Mouse (Mus musculus): ENCODE results near the gene Tmbim1. TPM values are rescaled to one million over a fixed set of nuclear protein-coding genes. Genes with fewer than 3 reads are reported as not detected.
A peak's percentile ranks its signal among the peaks of the same experiment; 100 is the strongest.

Tmbim1 gene
- polyA plus RNA-seq, 1 experiment from 2014 or later: 9.0 TPM

DNA sequence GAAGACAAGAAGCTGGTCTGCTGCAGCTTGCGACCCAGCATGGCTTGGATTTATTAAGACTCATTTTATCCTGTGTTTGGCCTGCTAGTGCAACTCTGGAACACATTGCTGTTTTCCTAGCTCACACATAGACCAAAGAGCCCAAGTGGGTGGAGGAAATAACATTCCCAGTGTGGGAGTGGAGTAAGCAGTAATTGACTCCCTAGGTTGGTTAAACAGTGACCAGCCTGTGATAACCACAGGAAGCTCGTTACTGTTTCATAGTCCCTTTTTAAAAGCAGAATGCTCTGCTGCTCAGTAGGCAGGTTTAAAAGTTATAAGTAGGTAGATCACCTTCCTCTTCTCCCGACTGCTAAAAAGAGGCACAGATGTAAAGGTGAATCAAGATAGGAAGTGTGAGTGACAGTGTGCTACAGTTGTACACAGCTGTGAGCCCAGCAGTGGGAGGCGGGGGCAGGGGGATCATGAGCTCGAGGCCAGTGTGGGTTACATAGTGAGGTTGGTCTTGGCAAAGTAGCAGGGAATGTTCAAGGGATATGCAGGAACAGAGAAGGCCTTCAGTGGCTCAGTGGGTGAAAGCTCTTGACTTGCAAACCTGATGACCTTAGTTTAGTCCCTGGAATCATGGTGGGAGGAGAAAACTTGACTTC, 56.0 kb downstream of the Tmbim1 start:
- peaks cover 56% of the 10 kb centered on the region for H3K36me3 ChIP-seq
- no peak for ATAC-seq (ENCODE audit: low FRiP score, low read depth)
- H3K4me1 ChIP-seq: no peaks in the 10 kb centered on the region
- H3K27me3 ChIP-seq (replicated peaks): no peaks in the 10 kb centered on the region
- H3K9me3 ChIP-seq: no peaks in the 10 kb centered on the region
- no peak overlapping the region for H3K4me3 ChIP-seq
- no peak overlapping the region for H3K9ac ChIP-seq
- WGBS: 72% methylated on average over 5 of the region's 5 CpGs
- no peak overlapping the region for H3K27ac ChIP-seq
- no peak overlapping the region for H3K4me2 ChIP-seq (replicated peaks)

DNA sequence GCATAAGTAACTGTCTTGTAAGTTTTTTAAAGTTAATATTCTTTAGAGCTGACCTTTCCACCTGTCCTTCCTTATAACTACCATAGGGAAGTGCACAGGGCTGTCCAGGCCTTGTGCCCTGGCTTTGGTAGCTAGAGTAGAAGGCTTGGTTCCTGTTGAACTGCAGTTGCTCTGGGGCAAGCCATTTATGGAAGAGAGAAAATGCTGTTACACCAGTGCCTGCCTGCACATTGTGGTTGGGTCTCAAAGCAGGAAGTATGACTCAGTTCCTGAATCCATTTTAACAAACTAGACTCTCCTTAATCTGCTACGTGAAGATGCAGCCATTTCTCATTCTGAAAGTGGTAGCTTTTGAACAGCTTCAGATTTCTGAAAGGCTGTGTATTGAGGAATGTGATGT, 56.6 kb downstream of the Tmbim1 start:
- no peak overlapping the region for H3K4me3 ChIP-seq
- no peak overlapping the region for H3K4me2 ChIP-seq (replicated peaks)
- H3K4me1 ChIP-seq: no peaks in the 10 kb centered on the region
- H3K36me3 ChIP-seq: peaks cover 49% of the 10 kb centered on the region
- H3K9me3 ChIP-seq: no peaks in the 10 kb centered on the region
- H3K27me3 ChIP-seq (replicated peaks): no peaks in the 10 kb centered on the region
- 78% methylated on average over 1 of the region's 1 CpGs for WGBS
- no peak for ATAC-seq (ENCODE audit: low FRiP score, low read depth)
- no peak overlapping the region for H3K9ac ChIP-seq
- H3K27ac ChIP-seq: no peak overlapping the region

DNA sequence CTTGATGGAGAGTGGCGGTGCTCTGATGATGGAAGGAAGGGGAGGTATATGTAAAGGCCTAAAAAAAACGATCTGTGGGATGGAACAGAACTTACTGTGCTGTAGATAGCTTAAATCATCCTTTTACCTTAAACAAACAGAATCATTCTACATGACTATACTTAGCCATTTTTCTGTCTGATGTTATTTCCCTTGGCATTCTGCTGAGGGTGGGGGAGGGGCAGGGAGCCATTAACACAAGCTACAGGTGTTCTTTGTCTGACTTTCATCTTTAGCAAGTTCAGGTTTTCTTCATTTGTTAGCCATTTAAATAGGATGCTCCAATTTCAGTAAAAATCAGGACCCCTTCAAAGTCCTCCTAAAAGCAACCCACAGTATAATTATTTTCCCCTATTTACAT, 59.9 kb downstream of the Tmbim1 start:
- Histone ChIP-seq H3K27ac (no peak overlapping the region), H3K9me3 (no peaks in the 10 kb centered on the region), H3K4me2 (replicated peaks) (no peak overlapping the region), H3K27me3 (replicated peaks) (no peaks in the 10 kb centered on the region), H3K9ac (no peak overlapping the region), H3K4me1 (0 out of 2 replicates have a peak, but pooled peaks cover under 1% of the 10 kb centered on the region), H3K36me3 (peaks cover 19% of the 10 kb centered on the region), H3K4me3 (no peak overlapping the region)
- WGBS: 90% methylated on average over 2 of the region's 2 CpGs
- no peak for ATAC-seq (ENCODE audit: low FRiP score, low read depth)

DNA sequence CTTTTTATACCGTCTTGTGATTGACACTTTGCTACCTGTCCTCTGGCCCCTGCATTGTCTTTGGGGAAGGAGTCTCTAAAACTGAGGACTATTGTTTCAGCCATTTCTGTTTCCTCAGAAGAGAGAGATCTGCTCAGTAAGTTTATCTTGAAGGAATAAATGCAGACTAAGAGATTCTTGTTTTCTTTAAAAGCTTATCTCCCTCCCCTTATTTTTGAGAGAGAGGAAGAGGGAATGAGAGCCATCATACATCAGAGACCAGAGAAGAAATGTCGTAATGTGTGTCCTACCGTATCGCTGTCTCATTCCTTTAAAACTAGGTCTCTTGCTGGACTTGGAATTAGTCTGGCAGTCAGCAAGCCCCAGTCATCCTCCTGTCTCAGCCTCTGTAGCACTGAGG, 64.6 kb downstream of the Tmbim1 start:
- no peaks in the 10 kb centered on the region for H3K36me3 ChIP-seq
- no peak overlapping the region for H3K27ac ChIP-seq
- peaks cover 32% of the 10 kb centered on the region for H3K4me1 ChIP-seq
- H3K27me3 ChIP-seq (replicated peaks): no peaks in the 10 kb centered on the region
- no peak overlapping the region for H3K4me2 ChIP-seq (replicated peaks)
- H3K9ac ChIP-seq: 0 out of 2 replicates have a peak overlapping the region, but pooled peaks have one; percentile 14
- H3K4me3 ChIP-seq: no peak overlapping the region
- no peaks in the 10 kb centered on the region for H3K9me3 ChIP-seq
- no peak for ATAC-seq (ENCODE audit: low FRiP score, low read depth)
- WGBS: 92% methylated on average over 4 of the region's 4 CpGs

DNA sequence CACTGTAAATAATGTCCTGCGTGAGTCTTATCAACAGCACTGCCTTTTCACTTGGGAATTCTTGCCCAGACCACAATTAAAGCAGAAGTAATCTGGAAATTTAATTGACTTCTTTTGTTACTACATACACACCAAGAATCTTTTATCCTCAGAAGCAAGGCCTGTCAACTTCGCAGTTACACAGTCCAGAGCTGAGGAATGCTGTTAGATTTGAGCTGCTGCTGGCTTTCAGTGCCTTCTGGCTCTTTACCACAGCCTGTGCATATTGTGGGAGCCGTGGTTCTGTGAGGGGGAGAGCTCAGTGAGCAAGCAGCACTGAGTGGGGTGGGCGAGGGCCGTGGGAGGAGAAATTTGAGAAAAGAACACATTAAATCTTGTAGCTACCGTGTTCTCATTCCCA, 65.1 kb downstream of the Tmbim1 start:
- Histone ChIP-seq H3K9ac (0 out of 2 replicates have a peak overlapping the region, but pooled peaks have one; percentile 14), H3K9me3 (no peaks in the 10 kb centered on the region), H3K27ac (no peak overlapping the region), H3K4me3 (no peak overlapping the region), H3K27me3 (replicated peaks) (no peaks in the 10 kb centered on the region), H3K36me3 (no peaks in the 10 kb centered on the region), H3K4me1 (peaks cover 32% of the 10 kb centered on the region), H3K4me2 (replicated peaks) (no peak overlapping the region)
- 72% methylated on average over 6 of the region's 6 CpGs for WGBS
- ATAC-seq (ENCODE audit: low FRiP score, low read depth): no peak

DNA sequence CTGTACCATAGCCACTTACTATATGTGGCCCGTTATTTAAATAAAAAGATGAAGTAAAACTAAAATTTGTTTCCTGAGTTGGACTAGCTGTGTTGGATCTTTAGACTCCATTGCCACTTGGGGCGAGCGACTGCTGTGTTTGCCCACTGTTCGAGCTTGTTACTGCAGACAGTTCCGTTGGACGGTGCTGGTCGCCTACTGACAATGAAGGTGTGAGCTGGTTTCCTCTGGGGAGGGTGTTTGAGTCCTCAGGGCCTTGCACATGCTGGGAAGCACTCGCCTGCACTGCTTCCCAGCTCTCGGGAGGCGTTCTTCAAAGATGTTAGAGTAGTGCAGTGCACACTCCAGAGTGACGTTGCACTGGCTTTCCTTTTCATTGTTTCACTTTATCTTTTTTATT, 65.8 kb downstream of the Tmbim1 start:
- no peak overlapping the region for H3K4me3 ChIP-seq
- H3K27ac ChIP-seq: no peak overlapping the region
- H3K4me2 ChIP-seq (replicated peaks): peak overlapping the region; percentile 32; the same call in 1 of the 2 replicates
- no peak for ATAC-seq (ENCODE audit: low FRiP score, low read depth)
- H3K36me3 ChIP-seq: no peaks in the 10 kb centered on the region
- H3K27me3 ChIP-seq (replicated peaks): no peaks in the 10 kb centered on the region
- WGBS: 70% methylated on average over 11 of the region's 11 CpGs
- H3K9ac ChIP-seq: no peak overlapping the region
- peaks cover 32% of the 10 kb centered on the region for H3K4me1 ChIP-seq
- no peaks in the 10 kb centered on the region for H3K9me3 ChIP-seq

DNA sequence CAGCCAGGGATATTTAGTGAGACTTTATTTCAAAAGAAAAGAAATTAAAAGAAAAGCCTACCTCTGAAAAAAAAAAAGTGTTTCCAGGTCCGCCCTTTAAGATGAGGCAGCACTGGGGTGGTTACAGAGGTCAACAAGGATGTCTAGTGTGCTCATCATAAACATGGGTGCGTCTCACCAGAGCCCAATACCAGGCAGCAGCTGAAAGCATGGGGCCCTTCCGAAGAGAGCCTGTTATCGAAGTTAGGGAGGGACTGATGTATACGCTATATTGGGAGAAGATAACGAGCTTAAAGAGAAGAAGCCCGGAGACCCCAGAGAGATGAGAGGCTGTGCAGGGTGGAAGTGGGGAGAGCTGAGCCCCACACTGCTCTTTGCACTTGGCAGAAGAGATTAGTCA, 66.3 kb downstream of the Tmbim1 start:
- H3K4me2 ChIP-seq (replicated peaks): peak overlapping the region; percentile 32
- no peak overlapping the region for H3K9ac ChIP-seq

More for the DNA sequence above, 66.3 kb downstream of the Tmbim1 start:
- H3K9me3 ChIP-seq: no peaks in the 10 kb centered on the region
- no peaks in the 10 kb centered on the region for H3K27me3 ChIP-seq (replicated peaks)
- no peak for ATAC-seq (ENCODE audit: low FRiP score, low read depth)
- H3K4me1 ChIP-seq: peaks cover 32% of the 10 kb centered on the region
- no peaks in the 10 kb centered on the region for H3K36me3 ChIP-seq
- no peak overlapping the region for H3K27ac ChIP-seq
- H3K4me3 ChIP-seq: no peak overlapping the region
- WGBS: 83% methylated on average over 7 of the region's 7 CpGs

Other genes starting within 250 kb of the Tmbim1 start
- 13.8 and 16.5 TPM in 2 replicates for gene Tns1, start 181.2 kb downstream of the Tmbim1 start, polyA plus RNA-seq (2016; fragmentation: Nextera tagmentation; extraction: Ambion mirVana)
- gene Rufy4, start 180.1 kb downstream of the Tmbim1 start, polyA plus RNA-seq (2016; fragmentation: Nextera tagmentation; extraction: Ambion mirVana): 0.37 and 0.51 TPM in 2 replicates
- 0.08 and 0.32 TPM in 2 replicates for gene Cxcr2, start 151.6 kb downstream of the Tmbim1 start, polyA plus RNA-seq (2016; fragmentation: Nextera tagmentation; extraction: Ambion mirVana)
- not detected in 2 replicates for gene Cxcr1, start 111.0 kb downstream of the Tmbim1 start, polyA plus RNA-seq (2016; fragmentation: Nextera tagmentation; extraction: Ambion mirVana)
- gene Arpc2, start 69.5 kb downstream of the Tmbim1 start, polyA plus RNA-seq (2016; fragmentation: Nextera tagmentation; extraction: Ambion mirVana): 374 and 394 TPM in 2 replicates
- gene Gpbar1, start 27.1 kb downstream of the Tmbim1 start, polyA plus RNA-seq (2016; fragmentation: Nextera tagmentation; extraction: Ambion mirVana): 0.19 TPM in 1 of 2 replicates, not detected in the other
- 189 and 196 TPM in 2 replicates for gene Aamp, start 20.9 kb downstream of the Tmbim1 start, polyA plus RNA-seq (2016; fragmentation: Nextera tagmentation; extraction: Ambion mirVana)
- gene Pnkd, start 20.7 kb downstream of the Tmbim1 start, polyA plus RNA-seq (2016; fragmentation: Nextera tagmentation; extraction: Ambion mirVana): 96.1 and 104 TPM in 2 replicates
- gene Catip, start 56.5 kb upstream of the Tmbim1 start, polyA plus RNA-seq (2016; fragmentation: Nextera tagmentation; extraction: Ambion mirVana): 0.25 and 0.75 TPM in 2 replicates
- gene Slc11a1, start 69.6 kb upstream of the Tmbim1 start, polyA plus RNA-seq (2016; fragmentation: Nextera tagmentation; extraction: Ambion mirVana): 2.1 and 4.1 TPM in 2 replicates
- gene Ctdsp1, start 85.9 kb upstream of the Tmbim1 start, polyA plus RNA-seq (2016; fragmentation: Nextera tagmentation; extraction: Ambion mirVana): 29.9 and 31.3 TPM in 2 replicates
- gene Vil1, start 103.8 kb upstream of the Tmbim1 start, polyA plus RNA-seq (2016; fragmentation: Nextera tagmentation; extraction: Ambion mirVana): 0.15 and 0.17 TPM in 2 replicates
- gene Cnot9, start 200.4 kb upstream of the Tmbim1 start, polyA plus RNA-seq (2016; fragmentation: Nextera tagmentation; extraction: Ambion mirVana): 60.5 and 62.1 TPM in 2 replicates
- gene Plcd4, start 237.3 kb upstream of the Tmbim1 start, polyA plus RNA-seq (2016; fragmentation: Nextera tagmentation; extraction: Ambion mirVana): 2.2 and 2.9 TPM in 2 replicates
- 30.2 and 33.1 TPM in 2 replicates for gene Usp37, start 238.7 kb upstream of the Tmbim1 start, polyA plus RNA-seq (2016; fragmentation: Nextera tagmentation; extraction: Ambion mirVana)